Mouse (Mus musculus): ENCODE measurements around the gene Ano1. TPM values are rescaled to one million over a fixed set of nuclear protein-coding genes. Genes with fewer than 3 reads are reported as not detected.

Gene Ano1
- polyA plus RNA-seq, 1 experiment from 2014 or later, result 69.8 TPM

GRCm38 (mm10) chr7:144612351-144612750 is 139.4 kb downstream of the Ano1 start:
- Histone ChIP-seq H3K9ac (replicated peaks; ENCODE audit: low read depth, low read length) (no peak overlapping the region), H3K4me1 (ENCODE audit: control insufficient read depth, insufficient read depth, low read length) (no peaks in the 10 kb centered on the region), H3K27ac (ENCODE audit: low read length) (no peak overlapping the region), H3K4me3 (ENCODE audit: low read depth, low read length) (no peak overlapping the region), H3K9me3 (ENCODE audit: control insufficient read depth, low read depth, low read length) (no peaks in the 10 kb centered on the region), H3K36me3 (ENCODE audit: control insufficient read depth, insufficient read depth, low read length) (peaks cover 6% of the 10 kb centered on the region), H3K4me2 (replicated peaks; ENCODE audit: low read depth, low read length) (no peak overlapping the region), H3K27me3 (ENCODE audit: control insufficient read depth, insufficient read depth, low read length) (no peaks in the 10 kb centered on the region)
- WGBS, result 85% methylated on average over 4 of the region's 4 CpGs
- no peak for ATAC-seq (ENCODE audit: insufficient number of reproducible peaks, insufficient read depth, low FRiP score, low read depth)

DNA sequence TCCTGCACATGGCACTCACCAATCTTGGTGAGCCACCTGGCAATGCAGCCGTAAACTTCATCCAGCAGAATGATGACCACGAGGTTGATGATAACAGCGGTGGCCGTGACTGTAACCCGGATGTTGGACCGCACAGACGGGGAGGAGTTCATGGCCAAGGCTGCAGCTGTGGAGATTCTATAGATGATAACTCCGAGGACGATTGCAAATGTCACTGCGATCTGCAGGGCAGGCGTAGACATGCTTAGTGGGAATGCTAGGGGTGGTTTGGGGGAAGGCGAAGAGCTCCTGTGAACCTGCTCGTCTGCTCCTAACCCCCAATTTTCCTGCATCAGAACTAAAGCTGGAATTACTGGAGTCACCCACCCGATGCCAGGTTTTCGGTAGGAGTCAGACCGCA is 140.2 kb downstream of the Ano1 start:
- no peaks in the 10 kb centered on the region for H3K27me3 ChIP-seq (ENCODE audit: control insufficient read depth, insufficient read depth, low read length)
- 86% methylated on average over 16 of the region's 16 CpGs for WGBS

GRCm38 (mm10) chr7:144609568-144609967 is 142.2 kb downstream of the Ano1 start:
- WGBS, result 72% methylated on average over 7 of the region's 7 CpGs
- no peak overlapping the region for H3K9ac ChIP-seq (replicated peaks; ENCODE audit: low read depth, low read length)
- peaks cover 6% of the 10 kb centered on the region for H3K36me3 ChIP-seq (ENCODE audit: control insufficient read depth, insufficient read depth, low read length)
- no peak for ATAC-seq (ENCODE audit: insufficient number of reproducible peaks, insufficient read depth, low FRiP score, low read depth)
- H3K27ac ChIP-seq (ENCODE audit: low read length), result no peak overlapping the region
- no peaks in the 10 kb centered on the region for H3K9me3 ChIP-seq (ENCODE audit: control insufficient read depth, low read depth, low read length)
- no peaks in the 10 kb centered on the region for H3K27me3 ChIP-seq (ENCODE audit: control insufficient read depth, insufficient read depth, low read length)
- no peaks in the 10 kb centered on the region for H3K4me1 ChIP-seq (ENCODE audit: control insufficient read depth, insufficient read depth, low read length)
- no peak overlapping the region for H3K4me3 ChIP-seq (ENCODE audit: low read depth, low read length)
- H3K4me2 ChIP-seq (replicated peaks; ENCODE audit: low read depth, low read length), result no peak overlapping the region

More for the DNA sequence above, 140.2 kb downstream of the Ano1 start:
- H3K4me1 ChIP-seq (ENCODE audit: control insufficient read depth, insufficient read depth, low read length), result no peaks in the 10 kb centered on the region
- no peak overlapping the region for H3K27ac ChIP-seq (ENCODE audit: low read length)
- no peak overlapping the region for H3K4me2 ChIP-seq (replicated peaks; ENCODE audit: low read depth, low read length)
- no peak for ATAC-seq (ENCODE audit: insufficient number of reproducible peaks, insufficient read depth, low FRiP score, low read depth)
- peaks cover 6% of the 10 kb centered on the region for H3K36me3 ChIP-seq (ENCODE audit: control insufficient read depth, insufficient read depth, low read length)
- H3K9me3 ChIP-seq (ENCODE audit: control insufficient read depth, low read depth, low read length), result no peaks in the 10 kb centered on the region
- H3K4me3 ChIP-seq (ENCODE audit: low read depth, low read length), result no peak overlapping the region
- no peak overlapping the region for H3K9ac ChIP-seq (replicated peaks; ENCODE audit: low read depth, low read length)

DNA sequence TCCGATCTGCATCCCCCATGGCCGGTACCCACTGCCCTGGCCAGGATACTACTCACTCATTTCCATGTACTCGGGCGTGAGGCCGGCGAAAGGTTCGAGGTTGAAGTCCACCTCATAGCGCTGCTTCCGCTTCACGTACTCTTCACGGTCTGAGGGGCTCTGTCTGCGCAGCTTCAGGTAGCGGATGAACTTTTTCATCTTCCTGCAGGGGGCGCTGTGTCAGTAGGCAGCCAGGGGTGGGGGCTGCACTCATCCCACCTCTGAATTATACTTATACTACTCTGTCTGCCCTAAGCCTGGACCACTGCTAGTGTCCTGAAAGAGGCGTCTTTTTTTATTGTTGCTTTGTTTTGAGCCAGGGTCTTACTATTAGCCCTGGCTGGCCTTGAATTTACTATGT is 143.9 kb downstream of the Ano1 start:
- Histone ChIP-seq H3K4me2 (replicated peaks; ENCODE audit: low read depth, low read length) (no peak overlapping the region), H3K27me3 (ENCODE audit: control insufficient read depth, insufficient read depth, low read length) (no peaks in the 10 kb centered on the region), H3K9ac (replicated peaks; ENCODE audit: low read depth, low read length) (no peak overlapping the region), H3K4me1 (ENCODE audit: control insufficient read depth, insufficient read depth, low read length) (no peaks in the 10 kb centered on the region), H3K27ac (ENCODE audit: low read length) (no peak overlapping the region), H3K9me3 (ENCODE audit: control insufficient read depth, low read depth, low read length) (no peaks in the 10 kb centered on the region), H3K4me3 (ENCODE audit: low read depth, low read length) (no peak overlapping the region), H3K36me3 (ENCODE audit: control insufficient read depth, insufficient read depth, low read length) (peaks cover 6% of the 10 kb centered on the region)
- no peak for ATAC-seq (ENCODE audit: insufficient number of reproducible peaks, insufficient read depth, low FRiP score, low read depth)
- WGBS, result 89% methylated on average over 15 of the region's 15 CpGs

- Histone ChIP-seq H3K27me3 (ENCODE audit: control insufficient read depth, insufficient read depth, low read length) (no peaks in the 10 kb centered on the region), H3K27ac (ENCODE audit: low read length) (no peak overlapping the region), H3K9ac (replicated peaks; ENCODE audit: low read depth, low read length) (no peak overlapping the region), H3K36me3 (ENCODE audit: control insufficient read depth, insufficient read depth, low read length) (peaks cover 9% of the 10 kb centered on the region), H3K4me3 (ENCODE audit: low read depth, low read length) (no peak overlapping the region), H3K4me2 (replicated peaks; ENCODE audit: low read depth, low read length) (no peak overlapping the region), H3K4me1 (ENCODE audit: control insufficient read depth, insufficient read depth, low read length) (no peaks in the 10 kb centered on the region), H3K9me3 (ENCODE audit: control insufficient read depth, low read depth, low read length) (no peaks in the 10 kb centered on the region)
- 52% methylated on average over 4 of the region's 4 CpGs for WGBS
- ATAC-seq (ENCODE audit: insufficient number of reproducible peaks, insufficient read depth, low FRiP score, low read depth), result no peak
These were observed 147.0 kb downstream of the Ano1 start for GRCm38 (mm10) chr7:144604735-144605134.

DNA sequence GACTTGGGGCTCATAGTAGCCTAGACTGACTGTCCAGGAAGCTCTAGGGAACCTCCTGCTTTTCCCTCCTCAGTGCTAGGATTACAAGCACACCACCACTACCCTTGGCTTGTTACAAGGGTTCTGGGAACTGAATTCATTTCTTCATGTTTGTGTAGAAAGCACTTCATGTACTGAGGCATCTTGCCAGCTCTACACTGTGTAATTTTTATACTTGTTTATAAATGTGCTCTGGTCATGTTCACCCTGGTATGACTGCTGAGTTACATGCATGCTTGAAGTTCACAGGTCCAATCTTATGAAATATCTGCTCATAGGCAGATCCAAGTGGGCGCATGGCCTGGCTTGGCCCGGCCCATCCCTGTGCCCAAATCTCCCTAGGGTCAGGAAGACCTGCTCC is 147.5 kb downstream of the Ano1 start:
- H3K9me3 ChIP-seq (ENCODE audit: control insufficient read depth, low read depth, low read length), result no peaks in the 10 kb centered on the region
- no peaks in the 10 kb centered on the region for H3K4me1 ChIP-seq (ENCODE audit: control insufficient read depth, insufficient read depth, low read length)
- no peak overlapping the region for H3K4me2 ChIP-seq (replicated peaks; ENCODE audit: low read depth, low read length)
- 93% methylated on average over 2 of the region's 2 CpGs for WGBS
- no peak overlapping the region for H3K4me3 ChIP-seq (ENCODE audit: low read depth, low read length)
- no peak overlapping the region for H3K9ac ChIP-seq (replicated peaks; ENCODE audit: low read depth, low read length)
- H3K27ac ChIP-seq (ENCODE audit: low read length), result no peak overlapping the region
- H3K36me3 ChIP-seq (ENCODE audit: control insufficient read depth, insufficient read depth, low read length), result peaks cover 9% of the 10 kb centered on the region
- H3K27me3 ChIP-seq (ENCODE audit: control insufficient read depth, insufficient read depth, low read length), result no peaks in the 10 kb centered on the region
- ATAC-seq (ENCODE audit: insufficient number of reproducible peaks, insufficient read depth, low FRiP score, low read depth), result no peak

GRCm38 (mm10) chr7:144600333-144600900 is 151.4 kb downstream of the Ano1 start:
- Histone ChIP-seq H3K9ac (replicated peaks; ENCODE audit: low read depth, low read length) (no peak overlapping the region), H3K4me3 (ENCODE audit: low read depth, low read length) (no peak overlapping the region), H3K4me2 (replicated peaks; ENCODE audit: low read depth, low read length) (no peak overlapping the region), H3K27me3 (ENCODE audit: control insufficient read depth, insufficient read depth, low read length) (no peaks in the 10 kb centered on the region), H3K9me3 (ENCODE audit: control insufficient read depth, low read depth, low read length) (no peaks in the 10 kb centered on the region), H3K4me1 (ENCODE audit: control insufficient read depth, insufficient read depth, low read length) (no peaks in the 10 kb centered on the region), H3K36me3 (ENCODE audit: control insufficient read depth, insufficient read depth, low read length) (peaks cover 9% of the 10 kb centered on the region; the same call in 1 of the 2 replicates), H3K27ac (ENCODE audit: low read length) (no peak overlapping the region)
- no peak for ATAC-seq (ENCODE audit: insufficient number of reproducible peaks, insufficient read depth, low FRiP score, low read depth)
- 69% methylated on average over 6 of the region's 6 CpGs for WGBS

- ATAC-seq (ENCODE audit: insufficient number of reproducible peaks, insufficient read depth, low FRiP score, low read depth), result no peak
- H3K36me3 ChIP-seq (ENCODE audit: control insufficient read depth, insufficient read depth, low read length), result peaks cover 16% of the 10 kb centered on the region
- no peaks in the 10 kb centered on the region for H3K9me3 ChIP-seq (ENCODE audit: control insufficient read depth, low read depth, low read length)
- H3K27ac ChIP-seq (ENCODE audit: low read length), result no peak overlapping the region
- no peak overlapping the region for H3K9ac ChIP-seq (replicated peaks; ENCODE audit: low read depth, low read length)
- H3K27me3 ChIP-seq (ENCODE audit: control insufficient read depth, insufficient read depth, low read length), result no peaks in the 10 kb centered on the region
- no peaks in the 10 kb centered on the region for H3K4me1 ChIP-seq (ENCODE audit: control insufficient read depth, insufficient read depth, low read length)
- 85% methylated on average over 3 of the region's 3 CpGs for WGBS
- no peak overlapping the region for H3K4me3 ChIP-seq (ENCODE audit: low read depth, low read length)
- no peak overlapping the region for H3K4me2 ChIP-seq (replicated peaks; ENCODE audit: low read depth, low read length)
These were observed 162.3 kb downstream of the Ano1 start for GRCm38 (mm10) chr7:144589508-144589907.

GRCm38 (mm10) chr7:144587291-144587690 is 164.5 kb downstream of the Ano1 start:
- no peak for ATAC-seq (ENCODE audit: insufficient number of reproducible peaks, insufficient read depth, low FRiP score, low read depth)
- Histone ChIP-seq H3K27ac (ENCODE audit: low read length) (no peak overlapping the region), H3K4me3 (ENCODE audit: low read depth, low read length) (no peak overlapping the region), H3K36me3 (ENCODE audit: control insufficient read depth, insufficient read depth, low read length) (peaks cover 11% of the 10 kb centered on the region), H3K9me3 (ENCODE audit: control insufficient read depth, low read depth, low read length) (no peaks in the 10 kb centered on the region), H3K9ac (replicated peaks; ENCODE audit: low read depth, low read length) (no peak overlapping the region), H3K27me3 (ENCODE audit: control insufficient read depth, insufficient read depth, low read length) (no peaks in the 10 kb centered on the region), H3K4me1 (ENCODE audit: control insufficient read depth, insufficient read depth, low read length) (no peaks in the 10 kb centered on the region), H3K4me2 (replicated peaks; ENCODE audit: low read depth, low read length) (no peak overlapping the region)
- WGBS, result 21% methylated on average over 2 of the region's 2 CpGs

All from stomach, embryonic 14.5 days (tissue).